Mouse (Mus musculus) cerebellum, adult 9-11 months (tissue): Measurements from ENCODE around the gene Snx4.
"Not testable (repeated sequence)": the region's sequence is repeated elsewhere in the genome, so short reads cannot be mapped to it uniquely, and the experiment has no call there.

Source experiments
- DNase-seq: peaks from one replicate; pipeline ENCODE4 v3.0.0; 2022

Gene Snx4

DNA sequence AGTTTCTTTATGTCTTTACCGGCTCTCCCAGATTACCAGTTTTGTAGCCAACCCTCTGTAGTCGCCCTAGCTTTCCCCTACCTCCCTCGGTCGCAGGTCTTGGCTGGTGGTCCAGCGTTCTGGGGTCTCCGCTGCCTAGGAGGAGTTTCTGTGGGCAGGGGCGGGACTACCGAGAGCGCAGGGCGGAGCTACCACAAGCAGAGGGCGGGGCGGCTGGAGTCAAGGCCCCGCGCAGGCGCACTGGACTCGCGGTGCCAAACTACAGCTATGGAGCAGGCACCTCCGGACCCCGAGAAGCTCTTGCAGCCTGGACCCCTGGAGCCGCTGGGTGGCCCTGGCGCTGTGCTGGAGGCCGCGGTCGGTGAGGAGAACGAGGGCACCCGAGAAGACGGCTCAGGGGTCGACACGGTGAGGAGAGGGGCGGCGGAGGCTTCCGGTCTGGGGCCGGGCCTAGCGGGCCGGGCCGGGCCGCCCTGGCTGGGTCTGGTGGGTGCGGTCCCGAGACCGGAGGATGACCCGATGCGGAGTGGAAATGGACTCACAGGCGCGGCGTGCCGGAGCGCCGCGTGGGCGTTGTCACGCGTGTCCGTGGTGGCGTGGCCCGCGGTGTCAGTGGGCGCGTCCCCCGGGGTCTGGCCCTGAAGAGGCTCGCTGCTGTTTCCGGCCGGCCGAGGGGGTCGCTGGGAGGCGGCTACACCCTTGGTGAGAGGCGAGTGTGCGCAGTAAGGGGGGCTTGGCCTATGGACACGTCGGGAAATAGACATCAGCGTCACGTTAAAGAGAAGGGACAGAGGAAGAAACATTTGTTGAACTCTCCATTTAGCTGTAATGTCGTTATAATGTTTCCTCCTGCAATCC, at the start of gene Snx4:
Gene Snx4, plus strand, starts transcription at position 249 of the 858 bp plus-strand sequence.
- DNase-seq, result peak; percentile 88

DNA sequence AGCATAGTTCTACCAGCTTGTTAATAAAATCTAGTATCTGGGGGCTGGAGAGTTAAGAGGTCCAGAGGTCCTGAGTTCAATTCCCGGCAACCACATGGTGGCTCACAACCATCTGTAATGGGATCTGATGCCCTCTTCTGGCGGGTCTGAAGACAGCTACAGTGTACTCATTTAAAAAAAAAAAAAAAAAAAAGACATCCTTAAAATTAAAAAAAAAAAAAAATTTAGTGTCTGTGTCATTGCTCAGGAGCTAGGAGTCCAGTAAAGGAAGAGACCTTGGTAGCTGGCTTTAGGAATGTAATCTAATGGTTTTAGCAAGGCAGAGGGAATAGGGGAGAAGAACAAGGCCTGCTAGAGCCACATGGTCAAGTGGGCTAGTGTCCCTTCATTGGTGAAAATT, 40.4 kb upstream of the Snx4 start:
- no peak for DNase-seq

DNA sequence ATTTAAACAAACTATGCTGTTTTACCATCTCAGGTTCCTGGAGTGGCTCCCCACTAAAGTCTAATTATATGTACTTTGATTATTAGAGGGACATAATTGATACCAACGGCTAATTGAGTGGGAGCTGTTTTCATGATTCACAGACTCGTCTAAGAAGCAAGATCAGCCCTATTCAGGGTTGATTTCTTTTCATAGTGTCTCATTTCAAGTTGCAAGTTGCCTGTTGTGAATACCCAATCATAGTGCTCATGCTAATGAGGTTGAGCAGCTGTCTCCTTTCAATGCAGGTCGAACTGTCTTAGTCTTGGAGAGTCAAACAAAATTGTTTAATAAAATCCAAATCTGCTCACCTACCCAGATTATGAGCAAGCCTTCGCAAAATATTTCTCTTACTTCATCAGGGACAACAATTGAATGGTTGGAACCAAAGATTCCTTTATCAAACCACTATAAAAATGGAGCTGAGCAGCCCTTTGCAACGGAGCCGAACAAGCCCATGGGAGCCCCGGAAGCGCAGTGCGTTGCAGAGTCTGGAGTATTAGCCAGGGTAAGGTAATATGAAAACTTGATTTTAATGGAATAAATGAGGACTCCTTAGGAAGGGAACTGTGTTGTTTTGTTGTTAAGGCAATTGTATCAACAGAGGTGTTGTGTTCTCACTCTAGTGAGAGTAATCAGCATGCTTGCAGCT, 34.8 kb upstream of the Snx4 start:
- DNase-seq, result no peak

DNA sequence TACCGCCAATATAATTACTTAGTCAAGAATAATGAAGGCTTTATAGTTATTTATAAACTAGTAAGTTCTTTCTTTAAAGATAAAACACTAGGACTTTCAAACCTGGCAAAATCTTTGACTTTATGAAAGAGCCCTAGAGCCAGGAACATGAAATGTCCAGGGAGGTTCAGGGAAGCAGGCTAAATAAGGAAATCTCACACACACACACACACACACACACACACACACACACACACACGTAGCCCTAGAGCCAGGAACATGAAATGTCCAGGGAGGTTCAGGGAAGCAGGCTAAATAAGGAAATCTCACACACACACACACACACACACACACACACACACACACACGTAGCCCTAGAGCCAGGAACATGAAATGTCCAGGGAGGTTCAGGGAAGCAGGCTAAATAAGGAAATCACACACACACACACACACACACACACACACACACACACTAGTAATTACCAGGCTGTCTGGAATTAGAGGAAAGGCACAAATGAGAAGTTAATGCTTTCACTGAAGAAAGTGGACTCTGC, 33.6 kb upstream of the Snx4 start:
- not testable (repeated sequence) for DNase-seq

DNA sequence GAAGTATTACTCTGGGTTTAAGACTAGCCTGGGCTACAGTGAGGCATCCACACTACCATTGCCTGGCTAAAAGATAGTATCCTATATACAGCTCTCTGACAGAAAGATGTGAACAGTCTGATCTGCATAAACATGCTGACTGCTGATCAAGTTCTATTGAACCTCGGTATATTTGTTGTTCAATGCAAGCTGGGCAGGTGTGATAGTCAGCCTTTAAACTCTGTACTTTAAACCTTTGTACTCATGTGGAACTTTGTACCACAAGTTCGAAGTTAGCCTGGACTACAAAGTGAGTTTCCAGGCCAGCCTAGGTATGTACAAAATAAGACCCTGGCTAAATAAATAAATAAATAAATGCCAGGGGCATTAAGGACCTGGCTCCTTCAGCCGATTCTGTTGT, 28.8 kb upstream of the Snx4 start:
- DNase-seq, result no peak

DNA sequence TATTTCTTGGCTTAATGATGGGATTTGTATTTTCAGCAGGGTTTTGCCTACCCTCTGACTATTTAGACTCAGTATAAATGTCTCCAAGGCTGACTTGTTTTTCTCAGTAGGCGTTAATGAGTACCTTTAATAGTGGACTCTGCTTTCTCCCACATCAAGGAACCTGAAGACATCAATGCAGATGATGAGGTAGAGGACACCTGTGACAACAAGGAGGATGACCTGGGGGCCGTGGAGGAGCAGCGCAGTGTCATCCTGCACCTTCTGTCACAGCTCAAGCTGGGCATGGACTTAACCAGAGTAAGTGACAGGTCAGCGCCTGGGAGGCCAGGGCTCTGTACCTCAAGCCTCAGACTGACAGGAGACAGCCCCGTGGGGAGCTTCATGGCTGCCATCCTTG, 26.9 kb upstream of the Snx4 start:
- no peak for DNase-seq

DNA sequence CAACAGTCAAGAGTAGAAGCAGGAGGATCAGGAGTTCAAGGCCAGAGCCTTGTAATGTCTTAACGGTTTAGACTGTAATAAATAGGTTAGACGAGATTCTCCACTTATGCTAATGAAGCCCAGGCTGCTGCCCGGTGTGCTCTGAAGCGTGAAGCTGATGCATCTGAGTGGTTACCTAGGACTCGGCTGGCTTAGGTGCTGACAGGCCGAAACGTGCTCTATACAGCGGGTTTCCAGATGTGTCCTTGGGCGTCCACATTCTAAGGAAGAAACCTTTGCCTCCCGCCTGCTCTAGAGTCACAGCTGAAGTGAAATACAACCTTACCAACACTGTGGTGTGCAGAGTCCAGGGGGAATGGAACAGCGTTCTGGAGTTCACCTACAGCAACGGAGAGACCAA, 17.1 kb upstream of the Snx4 start:
- DNase-seq, result no peak

DNA sequence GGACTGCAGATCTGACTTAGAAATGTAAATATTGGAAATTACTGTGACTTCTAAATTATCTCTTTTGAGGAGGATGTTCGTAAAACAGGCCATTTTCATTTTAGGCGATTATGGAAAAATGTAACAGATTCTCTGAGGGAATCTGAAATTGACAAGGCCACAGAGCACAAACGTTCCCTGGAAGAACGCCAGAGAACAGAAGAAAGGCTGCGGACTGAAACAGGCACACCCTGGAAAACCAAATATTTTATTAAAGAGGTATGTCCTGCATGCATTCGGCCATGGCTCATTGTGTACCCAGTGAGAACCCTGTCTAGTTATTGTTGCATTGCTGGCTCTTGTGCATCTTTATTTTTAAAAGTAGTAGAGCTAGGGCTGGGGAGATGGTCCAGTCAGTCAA, 15.1 kb upstream of the Snx4 start:
- no peak for DNase-seq

DNA sequence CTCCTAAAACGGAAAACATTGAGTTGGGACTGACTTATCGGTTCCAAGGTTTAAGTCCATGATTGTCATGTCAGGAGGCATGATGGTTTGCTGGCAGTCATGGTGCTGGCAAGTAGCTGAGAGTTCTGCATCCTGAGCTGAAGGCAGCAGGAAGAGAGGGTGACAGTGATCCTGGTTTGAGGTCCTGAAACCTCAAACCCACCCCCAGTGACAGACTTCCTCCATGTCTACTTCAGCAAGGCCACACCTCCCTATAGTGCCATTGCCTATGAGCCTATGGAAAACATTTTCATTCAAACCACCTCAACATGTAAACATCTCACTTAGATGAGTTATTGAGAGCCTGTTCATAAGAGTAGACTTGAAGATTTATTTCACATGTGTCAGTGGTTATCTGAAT, 11.9 kb upstream of the Snx4 start:
- DNase-seq, result no peak

DNA sequence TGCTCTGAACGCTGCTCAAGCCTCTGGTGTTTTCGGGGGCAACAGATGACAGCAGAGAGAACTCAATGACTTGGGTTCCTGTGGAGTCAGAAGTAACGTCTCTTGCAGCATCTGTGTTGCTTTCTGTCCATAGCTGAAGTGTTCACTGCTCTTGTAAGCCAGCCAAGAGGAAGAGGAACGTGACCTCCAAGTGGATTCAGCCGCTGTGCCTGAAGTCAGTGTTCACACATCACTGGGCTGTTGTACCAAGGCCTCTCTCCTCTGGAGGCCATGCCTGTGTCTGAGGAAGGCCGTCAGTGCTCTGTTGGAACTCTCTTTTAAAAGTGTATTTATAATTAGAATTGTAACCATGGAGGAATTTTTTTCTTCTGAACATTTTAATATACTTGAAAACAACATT, 9.2 kb upstream of the Snx4 start:
- DNase-seq, result no peak

DNA sequence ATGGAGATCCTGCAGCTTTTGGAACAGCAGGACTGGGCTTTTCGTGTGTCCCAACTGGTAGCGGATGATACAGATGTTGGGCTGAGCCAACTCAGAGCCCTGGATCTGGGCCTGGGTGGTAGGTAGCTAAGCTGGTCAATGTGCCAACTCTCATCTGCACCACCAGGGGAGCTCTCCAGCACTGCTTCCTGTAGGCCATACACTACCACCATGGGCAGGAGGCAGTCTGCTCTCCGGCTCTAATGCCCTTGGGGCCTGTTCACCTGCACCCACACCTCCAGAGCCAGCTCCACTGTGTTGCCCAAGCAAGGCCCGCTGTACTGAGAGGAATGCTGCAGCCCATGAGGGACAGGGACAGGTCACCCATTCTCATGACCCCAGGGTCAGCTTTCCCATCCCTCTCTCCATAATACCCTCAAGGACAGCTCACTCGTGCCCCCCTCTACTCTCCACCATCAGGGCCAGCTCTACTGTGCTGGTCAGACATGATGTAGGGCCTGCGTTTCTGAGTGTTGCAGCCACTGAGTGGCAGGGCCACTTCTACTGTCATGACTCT, 7.0 kb upstream of the Snx4 start:
- no peak for DNase-seq

DNA sequence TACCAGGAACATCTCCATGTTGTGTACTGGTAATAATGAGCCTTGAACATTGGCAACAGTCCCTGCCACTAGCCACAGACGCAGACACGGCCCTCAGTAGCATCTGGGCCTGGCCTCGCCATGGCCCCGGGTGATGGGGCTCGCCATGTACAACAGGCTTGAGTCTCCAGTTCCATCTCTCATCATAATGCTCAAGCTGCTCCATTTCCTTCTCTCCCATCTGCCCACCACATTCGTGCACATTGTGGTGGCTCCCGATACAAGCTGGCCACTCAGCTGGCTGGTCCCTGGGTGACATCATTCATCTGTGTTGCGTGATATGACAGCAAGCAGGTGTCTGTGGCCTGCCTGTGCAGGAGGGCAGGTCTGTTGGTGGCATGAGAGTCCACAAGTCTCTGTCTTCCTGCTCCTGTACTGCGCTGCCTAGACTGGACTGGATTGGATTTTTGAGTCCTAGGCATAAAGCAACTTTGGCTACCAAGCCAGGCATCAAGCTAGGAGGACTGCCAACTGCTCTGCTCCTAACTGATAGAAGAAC, 6.2 kb upstream of the Snx4 start:
- no peak for DNase-seq

DNA sequence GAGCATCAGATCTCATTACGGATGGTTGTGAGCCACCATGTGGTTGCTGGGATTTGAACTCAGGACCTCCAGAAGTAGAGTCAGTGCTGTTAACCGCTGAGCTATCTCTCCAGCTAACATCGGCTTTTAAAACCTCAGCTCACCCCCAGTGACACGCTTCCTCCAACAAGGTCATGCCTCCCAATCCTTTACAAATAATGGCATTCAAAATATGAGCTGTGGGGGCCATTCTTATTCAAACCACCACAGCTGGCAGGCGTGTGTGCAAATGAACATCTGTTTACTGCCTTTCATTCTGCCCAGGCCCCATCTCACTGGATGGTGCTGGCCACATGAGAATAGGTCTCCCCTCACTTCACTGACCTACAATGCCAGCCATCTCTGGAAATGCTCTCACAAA, 4.7 kb upstream of the Snx4 start:
- DNase-seq, result no peak

DNA sequence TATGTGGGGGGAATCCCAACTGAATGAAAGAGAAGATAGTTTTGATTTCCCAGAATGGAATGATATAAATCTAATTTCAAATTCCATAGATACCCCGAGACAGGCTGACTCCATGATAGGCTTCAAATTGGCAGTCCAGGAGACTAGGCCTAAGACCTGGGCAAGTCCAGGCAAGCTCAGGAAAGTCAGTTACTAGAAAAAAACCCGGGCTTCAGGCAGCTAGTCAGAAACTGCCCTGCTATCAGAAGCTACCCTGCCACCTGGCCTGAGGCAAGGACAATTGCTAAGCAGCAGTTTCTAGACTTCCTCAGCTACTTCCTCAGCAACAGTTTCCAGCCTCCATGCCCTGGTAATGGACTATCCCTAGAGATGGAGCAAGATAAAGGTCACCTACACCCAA, 4.2 kb upstream of the Snx4 start:
- no peak for DNase-seq

DNA sequence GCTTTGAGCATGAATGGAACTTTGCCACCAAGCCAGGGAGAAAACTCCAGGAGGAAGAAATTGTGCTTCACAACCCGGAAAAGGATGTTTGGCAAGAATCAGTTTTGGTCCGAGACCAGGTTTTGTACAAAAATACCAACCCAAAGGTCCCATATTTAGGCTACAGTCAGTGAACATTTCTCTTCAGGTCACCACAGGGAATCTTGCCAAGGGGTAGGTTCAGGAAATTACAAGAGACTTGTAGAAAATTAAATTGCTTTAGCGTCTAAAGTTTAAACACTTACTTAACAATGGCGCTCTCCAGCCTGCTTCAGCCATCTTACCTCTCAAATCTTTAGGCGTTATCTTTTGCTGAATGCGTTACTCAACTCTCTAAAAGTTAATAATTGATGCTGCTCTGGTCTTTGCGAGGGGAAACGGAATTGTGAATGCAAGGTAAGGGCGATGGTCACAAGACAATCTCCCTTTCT, 556 bp upstream of the Snx4 start:
- DNase-seq, result peak; percentile 26

DNA sequence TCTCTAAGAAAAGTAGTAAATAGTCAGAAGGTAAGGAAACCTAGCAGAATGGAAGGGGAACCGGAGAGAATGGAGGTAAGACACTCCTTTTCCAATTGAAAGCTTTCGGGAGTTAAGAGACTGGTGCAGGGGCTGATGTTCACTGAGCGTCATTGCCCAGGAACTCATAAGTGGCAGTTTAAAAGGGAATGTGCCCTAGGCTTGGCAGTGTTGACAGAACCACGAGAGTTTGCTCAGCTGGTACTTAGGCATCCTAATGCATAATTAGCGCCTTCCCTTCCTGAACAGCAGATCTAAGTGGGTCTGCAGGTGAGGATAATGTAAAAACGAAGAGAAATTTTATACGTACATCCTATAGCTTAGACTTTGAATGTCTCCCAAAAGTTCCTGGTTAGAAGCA, 4.4 kb downstream of the Snx4 start:
- no peak for DNase-seq

DNA sequence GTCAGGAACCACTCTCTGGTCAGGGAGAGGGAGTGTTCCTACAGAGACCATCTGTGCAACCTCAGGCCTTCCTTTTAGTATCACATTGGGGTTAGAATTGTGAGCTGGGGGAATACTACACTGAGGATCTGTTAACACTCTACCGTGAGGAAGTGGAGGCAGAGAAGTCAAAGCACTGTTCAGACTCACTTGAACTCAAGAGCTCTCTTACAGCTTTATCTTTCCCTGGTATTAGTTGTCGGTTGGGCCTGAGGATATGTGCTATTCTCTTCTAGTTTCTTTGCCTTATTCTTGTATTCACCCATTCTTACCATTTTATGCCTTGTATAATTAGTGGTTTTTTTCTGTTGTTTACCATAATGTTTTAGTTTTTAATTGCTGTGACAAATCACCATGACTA, 7.3 kb downstream of the Snx4 start:
- no peak for DNase-seq

DNA sequence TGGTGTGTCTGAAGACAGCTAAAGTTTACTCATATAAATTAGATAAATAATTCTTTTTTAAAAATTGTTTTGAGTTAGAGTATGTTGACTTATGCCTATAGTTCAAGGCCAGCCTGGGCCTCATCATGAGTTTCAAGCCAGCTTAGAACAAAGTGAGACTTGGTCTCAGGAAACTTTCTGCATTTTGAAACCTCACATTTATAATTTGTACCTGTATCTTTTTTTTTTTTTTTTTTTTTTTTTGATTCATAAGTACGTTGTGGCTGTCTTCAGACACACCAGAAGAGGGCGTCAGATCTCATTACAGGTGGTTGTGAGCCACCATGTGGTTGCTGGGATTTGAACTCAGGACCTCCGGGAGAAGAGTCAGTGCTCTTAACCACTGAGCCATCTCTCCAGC, 8.6 kb downstream of the Snx4 start:
- DNase-seq, result no peak

DNA sequence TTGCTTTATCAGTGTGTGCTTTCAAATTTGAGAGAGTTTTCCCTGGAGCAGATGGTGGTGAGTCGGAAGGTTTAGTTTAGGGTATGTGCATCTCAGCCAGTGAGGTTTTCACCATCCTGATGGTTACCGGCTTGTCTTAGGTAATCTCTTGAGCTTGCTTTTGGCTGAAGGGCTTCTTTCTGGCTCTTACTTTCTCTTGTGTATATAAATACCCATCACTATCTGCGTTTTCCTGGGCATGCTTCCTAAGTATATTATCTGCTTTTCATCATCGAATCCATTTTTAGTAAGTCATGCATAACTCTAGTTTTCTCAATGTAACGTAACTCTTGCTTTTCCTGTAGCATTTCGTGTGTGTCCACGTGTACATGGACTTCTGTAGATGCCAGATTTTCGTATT, 9.6 kb downstream of the Snx4 start:
- no peak for DNase-seq

DNA sequence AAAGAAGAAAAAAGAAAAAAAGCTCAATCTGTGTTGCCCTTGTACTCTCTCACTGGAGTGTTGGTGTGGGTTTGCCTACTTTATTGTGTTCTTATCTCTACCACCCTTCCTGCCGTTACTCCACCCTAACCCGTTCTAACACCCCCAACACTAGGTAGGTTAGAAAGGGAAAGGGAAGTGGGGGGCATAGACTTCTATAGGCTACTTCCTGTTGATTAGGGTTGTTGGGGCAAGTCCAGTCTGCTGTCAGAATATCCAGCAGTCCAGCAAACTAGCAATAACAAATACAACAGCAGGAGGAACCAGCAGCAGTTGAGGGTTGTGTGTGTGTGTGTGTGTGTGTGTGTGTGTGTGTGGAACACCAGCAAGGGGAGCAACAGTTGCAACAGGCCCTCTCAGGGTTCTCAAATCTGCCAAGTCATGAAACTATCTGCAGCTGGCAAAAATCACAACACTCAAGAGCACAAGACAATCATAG, 10.4 kb downstream of the Snx4 start:
- DNase-seq, result no peak

DNA sequence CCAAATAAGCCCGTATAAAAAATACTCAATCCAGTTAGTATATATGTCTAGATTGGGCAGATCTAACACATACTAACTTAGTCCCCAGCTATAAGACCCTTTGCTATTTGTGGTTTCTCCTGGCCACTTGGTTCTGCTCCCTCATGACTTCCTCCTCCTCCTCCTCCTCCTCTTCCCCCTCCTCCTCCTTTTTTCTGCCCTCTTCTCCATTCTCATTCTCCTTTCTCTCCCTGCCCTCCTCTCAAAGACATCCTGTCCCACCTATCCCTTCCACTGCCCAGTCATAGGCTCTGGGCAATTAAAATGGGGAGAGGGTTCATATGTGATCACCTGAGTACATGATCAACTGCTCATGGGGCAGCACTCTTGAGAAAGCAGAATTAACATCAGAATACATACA, 10.9 kb downstream of the Snx4 start:
- DNase-seq, result no peak

DNA sequence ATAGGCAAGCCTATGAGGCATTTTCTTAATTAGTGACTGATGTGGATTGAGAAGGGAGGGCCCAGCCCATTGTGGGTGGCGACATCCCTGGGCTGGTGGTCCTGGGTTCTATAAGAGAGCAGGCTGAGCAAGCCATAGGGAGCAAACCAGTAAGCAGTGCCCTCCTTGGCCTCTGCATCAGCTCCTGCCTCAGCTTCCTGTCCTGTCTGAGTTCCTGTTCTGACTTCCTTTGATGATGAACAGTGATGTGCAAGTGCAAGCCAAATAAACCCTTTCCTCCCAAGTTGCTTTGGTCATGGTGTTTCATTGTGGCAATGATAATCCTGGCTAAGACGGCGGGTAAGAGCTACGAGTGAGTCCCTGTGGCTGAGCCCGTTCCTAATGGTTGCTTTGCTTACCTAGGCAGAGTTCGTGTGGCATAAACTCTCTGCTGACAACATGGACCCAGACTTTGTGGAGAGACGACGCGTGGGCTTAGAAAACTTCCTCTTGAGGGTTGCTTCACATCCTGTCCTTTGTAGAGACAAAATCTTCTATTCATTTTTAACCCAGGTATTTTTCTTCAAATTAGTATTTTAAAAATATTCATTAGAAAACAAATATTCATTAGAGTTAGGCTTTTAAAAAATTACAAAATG, 16.5 kb downstream of the Snx4 start:
- no peak for DNase-seq

DNA sequence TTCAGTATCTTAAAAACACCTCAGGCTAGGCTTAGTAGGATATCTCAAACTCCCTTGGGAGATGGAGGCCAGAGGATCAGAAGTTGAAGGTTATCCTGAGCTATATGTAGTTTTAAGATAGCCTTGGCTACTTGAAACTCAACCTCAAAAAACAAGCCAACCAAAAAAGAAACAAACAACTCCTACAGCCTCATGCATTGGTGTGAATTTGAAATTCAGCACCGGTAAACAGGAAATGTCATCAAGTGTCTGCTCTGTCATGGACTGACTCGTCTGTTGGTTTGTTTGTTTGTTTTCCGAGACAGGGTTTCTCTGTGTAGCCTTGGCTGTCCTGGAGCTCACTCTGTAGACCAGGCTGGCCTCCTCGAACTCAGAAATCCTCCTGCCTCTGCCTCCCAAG, 20.6 kb downstream of the Snx4 start:
- DNase-seq, result no peak
